Mouse (Mus musculus) T-helper 1 cell (primary cell): ENCODE data around the gene Tnk1.
"Not testable (repeated sequence)": the region's sequence is repeated elsewhere in the genome, so short reads cannot be mapped to it uniquely, and the experiment has no call there.

ENCODE experiments used
- in situ Hi-C: fragments of 300-600 bp; cut with MboI, MseI; formaldehyde crosslinking; loops from one replicate; pipeline ENCODE4 v1.15.1; 2025; ENCODE audit warnings: high pct_unique_total_duplicates

Tnk1 gene

GRCm38 (mm10) chr11:69878952-69879351 lies 20.4 kb upstream of the Tnk1 start:
- in situ Hi-C loops, result loop anchor here (5.0 kb wide), 2 partner anchors 72 to 152 kb away; partner anchors contain the start of gene Tmem102

GRCm38 (mm10) chr11:69878399-69878798 lies 19.9 kb upstream of the Tnk1 start:
- in situ Hi-C loops, result loop anchor here (5.0 kb wide), 2 partner anchors 71 to 151 kb away; partner anchors contain the start of gene Tmem102

DNA sequence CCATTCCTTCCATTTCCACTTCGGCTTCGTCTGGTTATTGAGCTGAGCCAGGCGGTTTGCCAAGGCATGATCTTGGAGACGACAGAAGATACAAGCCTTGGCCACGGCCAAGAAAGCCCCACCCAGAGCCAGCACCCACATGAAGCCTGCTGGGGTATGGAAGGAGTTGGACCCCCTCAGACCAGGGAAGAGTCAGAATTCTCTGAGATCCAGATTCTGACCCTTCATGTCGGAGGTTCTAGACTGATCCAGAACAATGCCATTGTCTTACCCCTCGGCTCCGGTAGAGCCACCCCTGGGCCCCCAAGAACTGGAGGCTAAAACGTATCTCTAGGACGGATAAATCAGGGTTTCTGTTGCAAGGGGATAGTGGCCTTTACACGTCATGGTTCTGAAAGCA lies 19.3 kb upstream of the Tnk1 start, which contains the start of gene Tmem95:
TSS of gene Tmem95 (minus strand) at position 141 of the 400 bp plus-strand sequence.
- in situ Hi-C loops, result loop anchor here (5.0 kb wide), 2 partner anchors 71 to 151 kb away; partner anchors contain the start of gene Tmem102

GRCm38 (mm10) chr11:69876867-69877266 lies 18.3 kb upstream of the Tnk1 start:
- in situ Hi-C loops, result loop anchor here (5.0 kb wide), 2 partner anchors 70 to 150 kb away; partner anchors contain the start of gene Tmem102

- in situ Hi-C loops, result loop anchor here (5.0 kb wide), 2 partner anchors 69 to 149 kb away; partner anchors contain the start of gene Tmem102
These were observed 17.7 kb upstream of the Tnk1 start for GRCm38 (mm10) chr11:69876186-69876585.

GRCm38 (mm10) chr11:69872451-69872850 lies 13.9 kb upstream of the Tnk1 start:
- in situ Hi-C loops, result no loop called here

- in situ Hi-C loops, result no loop called here
These were observed 13.3 kb upstream of the Tnk1 start for GRCm38 (mm10) chr11:69871822-69872221.

GRCm38 (mm10) chr11:69870289-69871069 lies 11.9 kb upstream of the Tnk1 start:
- in situ Hi-C loops, result no loop called here

DNA sequence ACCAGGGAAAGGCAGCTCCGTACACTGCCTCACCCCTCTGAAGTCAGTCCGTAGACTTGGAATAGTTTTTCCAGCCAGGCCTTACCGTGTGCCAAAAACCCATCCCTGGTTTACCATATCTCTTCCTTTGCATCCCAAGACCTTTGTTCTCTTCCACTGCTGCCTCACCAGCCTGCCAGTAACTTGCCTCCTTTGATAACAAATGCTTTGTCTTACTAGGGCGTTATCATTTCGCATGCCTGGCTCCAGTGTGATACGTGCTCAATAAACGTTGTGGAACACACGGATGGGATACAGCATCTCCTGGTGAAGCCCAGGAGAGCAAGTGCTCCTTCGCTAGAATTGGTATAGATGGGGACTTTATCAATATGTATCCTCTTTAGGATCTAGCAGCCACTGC lies 8.8 kb upstream of the Tnk1 start:
- in situ Hi-C loops, result no loop called here

DNA sequence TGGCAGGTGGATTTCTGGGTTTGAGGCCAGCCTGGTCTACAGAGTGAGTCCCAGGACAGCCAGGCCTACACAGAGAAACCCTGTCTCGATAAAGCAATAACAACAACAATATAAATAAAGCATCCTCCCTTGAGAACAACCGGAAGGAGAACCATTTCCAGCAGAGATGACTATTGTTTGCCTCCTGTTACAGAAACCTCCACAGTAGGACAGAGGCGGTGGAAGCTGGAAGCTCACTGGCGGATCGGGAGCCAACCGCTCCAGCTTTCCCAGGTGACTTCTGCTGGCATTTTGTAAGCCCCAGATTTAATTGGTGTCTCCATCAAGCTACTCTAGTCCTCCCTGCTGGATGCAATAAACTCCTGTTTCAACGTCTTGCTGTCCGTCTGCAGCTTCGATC lies 7.0 kb upstream of the Tnk1 start:
- in situ Hi-C loops, result no loop called here

GRCm38 (mm10) chr11:69864138-69864860 lies 5.8 kb upstream of the Tnk1 start:
- in situ Hi-C loops, result no loop called here

- in situ Hi-C loops, result not testable (repeated sequence)
These were observed 5.2 kb upstream of the Tnk1 start for GRCm38 (mm10) chr11:69863729-69864128.

DNA sequence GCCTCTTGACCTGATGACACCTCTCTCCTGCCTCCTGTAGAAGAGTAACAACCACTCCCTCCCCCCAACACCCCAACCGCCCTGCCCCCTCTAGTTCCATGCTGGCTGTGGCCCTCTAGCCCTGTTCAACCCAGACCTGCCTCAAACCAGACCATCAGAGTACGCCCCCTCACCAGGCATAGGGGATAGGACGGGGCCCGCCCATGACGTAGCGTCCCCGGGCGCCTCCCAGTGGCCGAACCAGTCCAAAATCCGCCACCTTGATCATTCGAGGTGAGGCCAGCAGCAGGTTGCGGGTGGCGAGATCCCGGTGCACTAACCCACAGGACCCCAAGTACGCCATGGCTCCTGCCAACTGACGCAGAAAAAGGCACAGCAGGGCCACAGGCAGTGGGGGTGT lies 3.2 kb downstream of the Tnk1 start:
- in situ Hi-C loops, result no loop called here

GRCm38 (mm10) chr11:69854680-69855079 lies 3.9 kb downstream of the Tnk1 start:
- in situ Hi-C loops, result no loop called here

- in situ Hi-C loops, result no loop called here
These were observed 4.5 kb downstream of the Tnk1 start for GRCm38 (mm10) chr11:69853994-69854393.

- in situ Hi-C loops, result no loop called here
These were observed 7.8 kb downstream of the Tnk1 start for GRCm38 (mm10) chr11:69850754-69851153.

GRCm38 (mm10) chr11:69849884-69850283 lies 8.6 kb downstream of the Tnk1 start:
- in situ Hi-C loops, result no loop called here

GRCm38 (mm10) chr11:69849128-69849527 lies 9.4 kb downstream of the Tnk1 start:
- in situ Hi-C loops, result no loop called here

DNA sequence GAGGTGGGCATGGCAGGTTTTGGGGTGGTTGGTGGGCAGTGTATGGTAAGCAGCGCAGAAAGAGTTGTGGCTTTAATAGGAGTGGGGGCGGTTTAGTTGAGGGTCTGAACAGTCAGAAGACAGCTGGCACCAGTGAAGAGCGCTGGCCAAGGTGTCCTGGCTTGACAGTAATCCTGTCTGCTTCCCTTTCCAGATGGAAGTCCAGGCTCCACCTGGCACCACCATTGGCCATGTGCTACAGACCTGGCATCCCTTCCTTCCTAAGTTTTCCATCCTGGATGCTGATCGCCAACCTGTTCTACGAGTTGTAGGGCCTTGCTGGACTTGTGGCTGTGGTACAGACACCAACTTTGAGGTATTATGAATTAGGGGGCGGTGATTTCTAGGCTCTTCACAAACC lies 10.5 kb downstream of the Tnk1 start:
- in situ Hi-C loops, result no loop called here

DNA sequence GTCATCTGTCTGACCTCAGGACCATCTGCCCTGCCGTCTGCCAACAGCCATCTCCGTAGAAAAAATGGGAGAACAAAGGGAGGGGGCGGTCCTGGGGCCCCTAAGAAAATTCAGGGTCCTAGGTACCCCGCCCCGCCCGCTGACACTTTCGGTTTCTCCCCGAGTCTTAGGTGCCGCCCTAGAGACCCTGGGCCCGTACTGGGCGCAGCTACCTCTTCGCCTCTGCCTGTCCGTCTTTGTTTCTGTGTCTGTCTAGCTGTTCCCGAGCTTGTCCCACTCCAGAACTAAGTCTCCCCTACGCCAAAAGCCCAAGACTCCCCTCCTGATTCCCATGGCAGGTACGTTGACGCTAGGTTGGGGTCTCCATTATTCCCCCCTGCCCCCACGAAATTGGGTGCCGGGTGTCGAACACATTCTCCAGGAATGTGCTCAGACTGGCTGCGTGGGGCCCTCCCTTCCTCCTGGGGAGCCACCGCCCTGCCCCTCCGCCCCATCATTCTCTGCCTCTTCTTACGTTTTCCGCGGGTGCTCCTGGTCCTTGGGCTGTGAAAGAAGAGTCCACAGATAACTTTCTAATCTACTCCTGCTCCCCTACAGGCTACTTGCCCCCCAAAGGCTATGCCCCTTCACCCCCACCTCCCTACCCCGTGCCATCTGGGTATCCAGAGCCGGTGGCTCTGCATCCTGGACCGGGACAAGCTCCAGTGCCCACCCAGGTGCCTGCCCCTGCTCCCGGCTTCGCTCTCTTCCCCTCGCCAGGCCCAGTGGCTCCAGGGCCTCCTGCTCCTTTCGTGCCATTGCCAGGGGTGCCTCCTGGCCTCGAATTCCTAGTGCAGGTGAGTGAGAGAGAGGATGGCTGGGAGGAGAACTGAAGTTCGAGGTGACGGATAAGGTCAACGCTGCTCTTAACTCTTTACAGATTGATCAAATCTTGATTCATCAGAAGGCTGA lies 11.5 kb downstream of the Tnk1 start:
- in situ Hi-C loops, result no loop called here

- in situ Hi-C loops, result no loop called here
These were observed 12.3 kb downstream of the Tnk1 start, which contains the start of gene Plscr3 for GRCm38 (mm10) chr11:69846198-69846680. Gene Plscr3, plus strand, starts transcription at chr11:69846376.
